Comparison of ENCODE assay signal across 8 mouse cellular contexts in the genomic region with DNA sequence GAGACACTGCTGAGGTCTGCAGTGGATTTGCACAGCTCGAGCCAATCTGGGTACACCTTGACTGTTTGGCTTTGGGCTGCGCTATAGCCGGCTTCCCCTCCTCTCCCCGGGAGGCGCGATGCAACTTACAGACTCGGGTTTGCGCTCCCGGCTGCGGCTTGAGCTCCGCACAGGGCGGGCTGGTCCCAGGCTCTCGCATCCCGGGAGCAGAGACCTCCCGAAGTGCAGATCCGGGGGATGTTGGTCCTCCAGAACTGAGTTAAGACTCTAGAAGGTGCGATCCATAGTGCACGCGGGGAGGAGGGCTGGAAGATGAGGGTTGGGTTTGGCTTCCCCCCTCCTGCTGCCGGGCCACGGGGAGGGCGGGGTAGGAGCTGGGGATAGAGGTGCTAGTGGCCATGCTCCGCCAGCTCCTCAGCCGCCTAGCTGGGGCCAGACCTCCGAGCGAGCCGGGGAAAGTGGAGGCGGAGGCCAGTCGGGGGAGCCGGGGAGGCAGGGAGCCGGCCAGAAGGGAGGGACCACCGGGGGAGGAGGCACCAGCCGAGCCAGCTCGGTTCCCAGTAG. TPM values are rescaled to one million over a fixed set of nuclear protein-coding genes. Genes with fewer than 3 reads are reported as not detected.
DNase-seq lines count a peak whose midpoint lies in the region; ATAC-seq and TF ChIP-seq lines count a peak whose summit lies in the region.

Gene Kcnj8, minus strand, starts transcription at position 560 of the 564 bp plus-strand sequence.

- peak within 1 kb of the TSS; percentile 98 for H3K4me2 ChIP-seq in forebrain, embryonic 14.5 days (ENCODE audit: low read length)

- peak; percentile 56 for ATAC-seq in CD4-positive, CD25-positive, alpha-beta regulatory T cell, adult 4 months
- peak; percentile 87 for ATAC-seq in forebrain, embryonic 14.5 days

- TF ChIP-seq POLR2A in bone marrow macrophage, adult 2 months (IDR thresholded peaks at IDR 0.05; ENCODE audit: borderline replicate concordance, low read depth, low read length) = no peak

- no peak for TF ChIP-seq CTCF in bone marrow macrophage, adult 2 months (IDR thresholded peaks at IDR 0.05; ENCODE audit: low read depth, low read length)

- peak; percentile 66 for DNase-seq in forebrain, embryonic 14.5 days (ENCODE audit: low spot score)
- peak; percentile 80 for DNase-seq in heart, postnatal 25 days (ENCODE audit: low spot score)
- DNase-seq in large intestine, adult 2 months (ENCODE audit: low read depth, low spot score) = no peak
- peak; percentile 60 for DNase-seq in lung, postnatal 36 days
- peak; percentile 69 for DNase-seq in retina, embryonic 14.5 days (ENCODE audit: low spot score)
- peak; percentile 55 for DNase-seq in urinary bladder, postnatal 10 days (ENCODE audit: low spot score)

- no peaks in the 10 kb centered on the region for H3K36me3 ChIP-seq in forebrain, embryonic 14.5 days (ENCODE audit: control insufficient read depth, insufficient read depth, low read length)

- H3K9me3 ChIP-seq in forebrain, embryonic 14.5 days (replicated peaks; ENCODE audit: control insufficient read depth, low read length) = no peaks in the 10 kb centered on the region

- intact Hi-C loops in heart, postnatal 25 days (cut with DNase I) = loop anchor here (5.0 kb wide), 1 partner anchor 39 kb away; no protein-coding TSS in a partner anchor

- H3K9ac ChIP-seq in forebrain, embryonic 14.5 days (ENCODE audit: low read length) = peak within 1 kb of the TSS; percentile 56

- H3K27ac ChIP-seq in bone marrow macrophage, adult 2 months (ENCODE audit: insufficient read depth, low read depth, low read length) = no peak within 1 kb of the TSS
- no peak within 1 kb of the TSS for H3K27ac ChIP-seq in forebrain, embryonic 14.5 days (ENCODE audit: low read depth, low read length)

- peaks cover 37% of the 10 kb centered on the region for H3K27me3 ChIP-seq in forebrain, embryonic 14.5 days (replicated peaks; ENCODE audit: control insufficient read depth, insufficient read depth, low read length)

- peak within 1 kb of the TSS; percentile 20; the same call in 1 of the 2 replicates for H3K4me3 ChIP-seq in bone marrow macrophage, adult 2 months (ENCODE audit: insufficient read depth, low read length)
- H3K4me3 ChIP-seq in forebrain, embryonic 14.5 days (ENCODE audit: low read depth, low read length) = peak within 1 kb of the TSS; percentile 44

- WGBS in forebrain, embryonic 14.5 days = under 1% methylated on average over 31 of the region's 34 CpGs
- WGBS in large intestine, adult 2 months = 2% methylated on average over 34 of the region's 34 CpGs

- peaks cover 4% of the 10 kb centered on the region for H3K4me1 ChIP-seq in bone marrow macrophage, adult 2 months (ENCODE audit: control insufficient read depth, insufficient read depth, low read length)
- peaks cover 3% of the 10 kb centered on the region; the same call in 1 of the 2 replicates for H3K4me1 ChIP-seq in forebrain, embryonic 14.5 days (ENCODE audit: control insufficient read depth, insufficient read depth, low read length)

RNA-seq across cellular contexts. Expression of gene Kcnj8, which starts in this region (rescaled TPM):
- not detected for polyA plus RNA-seq in CD4-positive, CD25-positive, alpha-beta regulatory T cell, adult 4 months (2017; shearing (Covaris generic))
- not detected in 2 replicates for polyA plus RNA-seq in bone marrow macrophage, adult 2 months (2012; ENCODE audit: insufficient read depth, insufficient read length, missing spikeins)
- 15.0 TPM in 2 replicates for polyA plus RNA-seq in forebrain, embryonic 14.5 days (2014; fragmentation: Nextera tagmentation; extraction: Ambion mirVana)
- total RNA-seq in heart, postnatal 25 days (2021) = 10 to 100 TPM; 26.3 to 32.4 TPM
- 17.6 and 19.1 TPM in 2 replicates for polyA plus RNA-seq in large intestine, adult 2 months (2012; rRNA removed)

Comparison
In these comparisons a context has a peak if more than half of its experiments do, and no peak if none do; other contexts are left out.
1. RNA of gene Kcnj8 (polyA plus RNA-seq): 17.6 to 19.1 TPM in large intestine, adult 2 months and 15.0 TPM in forebrain, embryonic 14.5 days; not detected in CD4-positive, CD25-positive, alpha-beta regulatory T cell, adult 4 months and not detected in bone marrow macrophage, adult 2 months; every median in the first group is over 10 times any median in the second.
2. Peak in ATAC-seq in CD4-positive, CD25-positive, alpha-beta regulatory T cell, adult 4 months; RNA of the gene not detected or under 1 TPM.